13 mouse cellular contexts compared by ENCODE assay signal in genomic region chr5:135931526-135931925, GRCm38 (mm10). TPM values are rescaled to one million over a fixed set of nuclear protein-coding genes. Genes with fewer than 3 reads are reported as not detected.
DNase-seq lines count a peak whose midpoint lies in the region; ATAC-seq and TF ChIP-seq lines count a peak whose summit lies in the region.
"Had no signal": no experiment of that assay in that cellular context is flagged by ENCODE, and none has a peak within 500 bp of the region (broad histone marks: within the 10 kb centered on the region; RNA-seq: fewer than 3 reads in every experiment).

No protein-coding gene starts in this region.

- peaks cover 28% of the 10 kb centered on the region for H3K36me3 ChIP-seq in heart, adult 2 months (ENCODE audit: control insufficient read depth, insufficient read depth, low read length)
- peaks cover 58% of the 10 kb centered on the region for H3K36me3 ChIP-seq in liver, embryonic 13.5 days
- H3K36me3 ChIP-seq in liver, embryonic 11.5 days (ENCODE audit: control insufficient read depth, insufficient read depth, low read length): peaks cover 35% of the 10 kb centered on the region
- peaks cover 34% of the 10 kb centered on the region for H3K36me3 ChIP-seq in forebrain, embryonic 15.5 days
- H3K36me3 ChIP-seq in neural tube, embryonic 15.5 days: peaks cover 38% of the 10 kb centered on the region

- no peak overlapping the region for H3K9ac ChIP-seq in heart, adult 2 months (ENCODE audit: low read depth, low read length)
- 0 out of 2 replicates have a peak overlapping the region, but pooled peaks have one; percentile 53 for H3K9ac ChIP-seq in liver, embryonic 13.5 days
- no peak overlapping the region for H3K9ac ChIP-seq in liver, embryonic 11.5 days (ENCODE audit: low read depth, low read length)
- no peak overlapping the region for H3K9ac ChIP-seq in forebrain, embryonic 15.5 days (replicated peaks)
- 0 out of 2 replicates have a peak overlapping the region, but pooled peaks have one; percentile 24 for H3K9ac ChIP-seq in neural tube, embryonic 15.5 days (replicated peaks)
- H3K9ac ChIP-seq: stomach, embryonic 15.5 days had no signal

- peak overlapping the region; percentile 3; the same call in 1 of the 2 replicates for H3K27ac ChIP-seq in heart, adult 2 months
- H3K27ac ChIP-seq in liver, embryonic 13.5 days: no peak overlapping the region
- no peak overlapping the region for H3K27ac ChIP-seq in liver, embryonic 11.5 days (ENCODE audit: low read depth, low read length)
- no peak overlapping the region for H3K27ac ChIP-seq in forebrain, embryonic 15.5 days (replicated peaks)
- no peak overlapping the region for H3K27ac ChIP-seq in neural tube, embryonic 15.5 days (replicated peaks)
- H3K27ac ChIP-seq: stomach, embryonic 15.5 days had no signal

- no peaks in the 10 kb centered on the region for H3K9me3 ChIP-seq in liver, embryonic 13.5 days (replicated peaks)
- H3K9me3 ChIP-seq in liver, embryonic 11.5 days (ENCODE audit: control insufficient read depth, low read length): no peaks in the 10 kb centered on the region
- no peaks in the 10 kb centered on the region for H3K9me3 ChIP-seq in forebrain, embryonic 15.5 days
- H3K9me3 ChIP-seq in neural tube, embryonic 15.5 days (replicated peaks): no peaks in the 10 kb centered on the region
- H3K9me3 ChIP-seq: stomach, embryonic 15.5 days had no signal

- H3K4me1 ChIP-seq in heart, adult 2 months (ENCODE audit: control insufficient read depth, insufficient read depth, low read length): peaks cover 10% of the 10 kb centered on the region
- peaks cover 51% of the 10 kb centered on the region for H3K4me1 ChIP-seq in liver, embryonic 13.5 days (replicated peaks)
- peaks cover 16% of the 10 kb centered on the region for H3K4me1 ChIP-seq in liver, embryonic 11.5 days (replicated peaks; ENCODE audit: control insufficient read depth, insufficient read depth, low read length)
- H3K4me1 ChIP-seq in forebrain, embryonic 15.5 days: peaks cover 63% of the 10 kb centered on the region
- H3K4me1 ChIP-seq in neural tube, embryonic 15.5 days: peaks cover 61% of the 10 kb centered on the region

- no peaks in the 10 kb centered on the region for H3K27me3 ChIP-seq in heart, adult 2 months (ENCODE audit: control insufficient read depth, insufficient read depth, low read length)
- no peaks in the 10 kb centered on the region for H3K27me3 ChIP-seq in liver, embryonic 13.5 days
- H3K27me3 ChIP-seq in liver, embryonic 11.5 days (replicated peaks; ENCODE audit: control insufficient read depth, insufficient read depth, low read length): no peaks in the 10 kb centered on the region
- no peaks in the 10 kb centered on the region for H3K27me3 ChIP-seq in forebrain, embryonic 15.5 days
- no peaks in the 10 kb centered on the region for H3K27me3 ChIP-seq in neural tube, embryonic 15.5 days (replicated peaks)
- H3K27me3 ChIP-seq: stomach, embryonic 15.5 days had no signal

- no peak for TF ChIP-seq CTCF in heart, adult 2 months (IDR thresholded peaks at IDR 0.05)

- peaks cover 13% of the 10 kb centered on the region for H3K79me2 ChIP-seq in heart, adult 2 months (replicated peaks; ENCODE audit: control insufficient read depth, insufficient read depth, low read length)

- ATAC-seq in liver, embryonic 13.5 days (ENCODE audit: low read depth): no peak
- ATAC-seq in liver, embryonic 11.5 days (replicated peaks; ENCODE audit: low FRiP score): no peak
- no peak for ATAC-seq in forebrain, embryonic 15.5 days (replicated peaks)
- no peak for ATAC-seq in neural tube, embryonic 15.5 days (ENCODE audit: low FRiP score)

- WGBS in heart, adult 2 months: 61% methylated on average over 9 of the region's 9 CpGs
- WGBS in liver, embryonic 13.5 days (ENCODE audit: insufficient replicate concordance): 84% methylated on average over 9 of the region's 9 CpGs
- WGBS in liver, embryonic 11.5 days: 86% methylated on average over 9 of the region's 9 CpGs
- WGBS in forebrain, embryonic 15.5 days: 91% methylated on average over 9 of the region's 9 CpGs
- 90% methylated on average over 9 of the region's 9 CpGs for WGBS in neural tube, embryonic 15.5 days

- TF ChIP-seq POLR2A in heart, adult 2 months (IDR thresholded peaks at IDR 0.05; ENCODE audit: insufficient read depth, low read depth, low read length): no peak

- DNase-seq in heart, adult 2 months: no peak
- no peak for DNase-seq in heart, postnatal 4 days
- no peak for DNase-seq in liver, embryonic 13.5 days
- DNase-seq in liver, embryonic 11.5 days (ENCODE audit: low spot score): no peak
- no peak for DNase-seq in kidney, adult 8-10 months
- DNase-seq in thymus, postnatal 36 days: no peak
- DNase-seq: cerebellum, adult 8-10 months; lung, postnatal 10 days had no signal

- H3K4me3 ChIP-seq in heart, adult 2 months: no peak overlapping the region
- H3K4me3 ChIP-seq in liver, embryonic 13.5 days (replicated peaks): no peak overlapping the region
- H3K4me3 ChIP-seq in liver, embryonic 11.5 days (ENCODE audit: low read depth, low read length): no peak overlapping the region
- peak overlapping the region; percentile 89 for H3K4me3 ChIP-seq in forebrain, embryonic 15.5 days
- H3K4me3 ChIP-seq in neural tube, embryonic 15.5 days (replicated peaks): peak overlapping the region; percentile 92
- H3K4me3 ChIP-seq: stomach, embryonic 15.5 days had no signal

- H3K4me2 ChIP-seq in liver, embryonic 13.5 days: no peak overlapping the region; the same call in 1 of the 2 replicates
- H3K4me2 ChIP-seq in liver, embryonic 11.5 days: no peak overlapping the region; the same call in 1 of the 2 replicates
- H3K4me2 ChIP-seq in forebrain, embryonic 15.5 days (replicated peaks): peak overlapping the region; percentile 57
- H3K4me2 ChIP-seq in neural tube, embryonic 15.5 days: peak overlapping the region; percentile 56
- H3K4me2 ChIP-seq: stomach, embryonic 15.5 days had no signal

- intact Hi-C loops in heart, adult 2 months (cut with DNase I): no loop called here

- TF ChIP-seq EP300 in heart, adult 2 months (IDR thresholded peaks at IDR 0.05; ENCODE audit: insufficient read depth, low read depth, low read length): no peak

RNA-seq across cellular contexts. Expression of gene Ywhag, which starts 2.9 kb away (rescaled TPM):
- 100 to 1,000 TPM; 275 to 304 TPM for total RNA-seq in heart, adult 2 months (2021)
- 99.0 and 116 TPM in 2 replicates for polyA plus RNA-seq in heart, adult 2 months (2012; rRNA removed)
- total RNA-seq in heart, postnatal 4 days (2021): 100 to 1,000 TPM; 285 to 292 TPM
- polyA plus RNA-seq in liver, embryonic 13.5 days (2015; fragmentation: Nextera tagmentation; extraction: Ambion mirVana): 80.8 and 100 TPM in 2 replicates
- 97.3 and 99.8 TPM in 2 replicates for polyA plus RNA-seq in liver, embryonic 11.5 days (2014; fragmentation: Nextera tagmentation; extraction: Ambion mirVana)
- polyA plus RNA-seq in forebrain, embryonic 15.5 days (2015; fragmentation: Nextera tagmentation; extraction: Ambion mirVana): 664 and 720 TPM in 2 replicates
- polyA plus RNA-seq in neural tube, embryonic 15.5 days (2015; fragmentation: Nextera tagmentation; extraction: Ambion mirVana): 776 and 868 TPM in 2 replicates

RNA-seq across cellular contexts. Expression of gene Ssc4d, which starts 42.8 kb away (rescaled TPM):
- under 1 TPM; 0.09 to 0.21 TPM for total RNA-seq in heart, adult 2 months (2021)
- 1.0 and 1.6 TPM in 2 replicates for polyA plus RNA-seq in heart, adult 2 months (2012; rRNA removed)
- under 1 TPM; 0.36 to 0.69 TPM for total RNA-seq in heart, postnatal 4 days (2021)
- 1.8 TPM in 2 replicates for polyA plus RNA-seq in liver, embryonic 13.5 days (2015; fragmentation: Nextera tagmentation; extraction: Ambion mirVana)
- polyA plus RNA-seq in liver, embryonic 11.5 days (2014; fragmentation: Nextera tagmentation; extraction: Ambion mirVana): 3.0 and 3.1 TPM in 2 replicates
- polyA plus RNA-seq in forebrain, embryonic 15.5 days (2015; fragmentation: Nextera tagmentation; extraction: Ambion mirVana): 0.87 and 1.2 TPM in 2 replicates
- 1.6 and 1.8 TPM in 2 replicates for polyA plus RNA-seq in neural tube, embryonic 15.5 days (2015; fragmentation: Nextera tagmentation; extraction: Ambion mirVana)

RNA-seq across cellular contexts. Expression of gene Hspb1, which starts 43.8 kb away (rescaled TPM):
- total RNA-seq in heart, adult 2 months (2021): 100 to 1,000 TPM; 434 to 446 TPM
- 427 and 635 TPM in 2 replicates for polyA plus RNA-seq in heart, adult 2 months (2012; rRNA removed)
- 100 to 1,000 TPM; 397 to 401 TPM for total RNA-seq in heart, postnatal 4 days (2021)
- polyA plus RNA-seq in liver, embryonic 13.5 days (2015; fragmentation: Nextera tagmentation; extraction: Ambion mirVana): 6.4 and 7.3 TPM in 2 replicates
- polyA plus RNA-seq in liver, embryonic 11.5 days (2014; fragmentation: Nextera tagmentation; extraction: Ambion mirVana): 11.8 and 22.1 TPM in 2 replicates
- 6.2 and 6.5 TPM in 2 replicates for polyA plus RNA-seq in forebrain, embryonic 15.5 days (2015; fragmentation: Nextera tagmentation; extraction: Ambion mirVana)
- polyA plus RNA-seq in neural tube, embryonic 15.5 days (2015; fragmentation: Nextera tagmentation; extraction: Ambion mirVana): 36.4 and 38.1 TPM in 2 replicates

RNA-seq across cellular contexts. Expression of gene Zp3, which starts 48.4 kb away (rescaled TPM):
- total RNA-seq in heart, adult 2 months (2021): not detected
- polyA plus RNA-seq in heart, adult 2 months (2012; rRNA removed): not detected in 2 replicates
- not detected for total RNA-seq in heart, postnatal 4 days (2021)
- not detected in 2 replicates for polyA plus RNA-seq in liver, embryonic 13.5 days (2015; fragmentation: Nextera tagmentation; extraction: Ambion mirVana)
- not detected in 2 replicates for polyA plus RNA-seq in liver, embryonic 11.5 days (2014; fragmentation: Nextera tagmentation; extraction: Ambion mirVana)
- polyA plus RNA-seq in forebrain, embryonic 15.5 days (2015; fragmentation: Nextera tagmentation; extraction: Ambion mirVana): not detected in 2 replicates
- polyA plus RNA-seq in neural tube, embryonic 15.5 days (2015; fragmentation: Nextera tagmentation; extraction: Ambion mirVana): 0.14 and 0.27 TPM in 2 replicates
- total RNA-seq: layer of hippocampus, adult 18-20 months had no signal
- polyA plus RNA-seq: heart, embryonic 14.5 days had no signal

Comparison
In these comparisons a context has a peak if more than half of its experiments do, and no peak if none do; other contexts are left out.
1. H3K9ac ChIP-seq: peak in liver, embryonic 13.5 days (single experiment) and neural tube, embryonic 15.5 days (single experiment); none in heart, adult 2 months (single experiment), liver, embryonic 11.5 days (single experiment) and forebrain, embryonic 15.5 days (single experiment).
2. H3K4me3 ChIP-seq: peak in forebrain, embryonic 15.5 days (single experiment) and neural tube, embryonic 15.5 days (single experiment); none in heart, adult 2 months (single experiment), liver, embryonic 13.5 days (single experiment) and liver, embryonic 11.5 days (single experiment).
3. H3K4me2 ChIP-seq: peak in forebrain, embryonic 15.5 days (single experiment) and neural tube, embryonic 15.5 days (single experiment); none in liver, embryonic 13.5 days (single experiment) and liver, embryonic 11.5 days (single experiment).
4. RNA of gene Hspb1, which starts 43.8 kb away (polyA plus RNA-seq): 427 to 635 TPM in heart, adult 2 months; 36.4 to 38.1 TPM in neural tube, embryonic 15.5 days, 11.8 to 22.1 TPM in liver, embryonic 11.5 days, 6.4 to 7.3 TPM in liver, embryonic 13.5 days and 6.2 to 6.5 TPM in forebrain, embryonic 15.5 days; every median in the first group is over 10 times any median in the second.